ENCODE assay signal across 17 mouse cellular contexts in the genomic region with DNA sequence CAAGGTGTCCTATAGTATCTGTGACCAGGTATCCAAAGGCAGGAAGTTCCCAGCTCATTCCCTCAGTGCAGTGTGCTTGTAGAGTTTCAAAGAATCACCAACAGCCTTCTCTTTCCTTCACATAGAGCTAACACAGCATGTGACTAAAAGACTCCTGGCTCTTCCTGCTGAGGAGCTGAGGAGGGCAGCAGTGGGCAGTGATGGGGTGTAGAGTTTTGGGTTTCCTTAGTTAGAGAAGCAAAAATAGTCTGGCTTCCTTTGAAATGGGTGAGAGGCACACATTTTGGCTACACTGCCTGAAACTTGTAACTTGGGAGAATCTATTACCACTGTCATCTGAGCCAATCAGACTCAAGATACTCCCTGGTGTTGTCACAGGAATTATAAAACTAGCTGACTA.
"Had no signal": no experiment of that assay in that cellular context is flagged by ENCODE, and none has a peak within 500 bp of the region (broad histone marks: within the 10 kb centered on the region; RNA-seq: fewer than 3 reads in every experiment).

No protein-coding gene starts in this region.

- DNase-seq: left cerebral cortex, postnatal 4 days; liver; liver, embryonic 13.5 days; liver, postnatal 0 days; lung, adult 18-20 months; lung, adult 2 months; lung, embryonic 14.5 days; lung, postnatal 10 days; lung, postnatal 14 days; lung, postnatal 36 days; lung, postnatal 4 days; midbrain, embryonic 14.5 days had no signal

- ATAC-seq: liver, embryonic 12.5 days; liver, postnatal 0 days; lung, postnatal 0 days; midbrain, embryonic 13.5 days; midbrain, embryonic 15.5 days; midbrain, embryonic 16.5 days had no signal
